Mouse (Mus musculus) adrenal gland (tissue): ENCODE measurements around the gene Ugt3a2.

ENCODE experiments used
- intact Hi-C: fragments of 180-260 bp; cut with DNase I; formaldehyde crosslinking; loops from one replicate; pipeline ENCODE4 v1.15.1; 2025
- long read RNA-seq, 2 experiments: library from polyadenylated mRNA; unstranded; transcript quantifications; one replicate each; pipeline ENCODE4 v2.0.0; 2020; ENCODE audit warnings: borderline replicate concordance in 1 of 2; ENCODE audit not compliant: insufficient replicate concordance in 1 of 2

Gene Ugt3a2
- long read RNA-seq, experiment 1, partial matches to known transcripts, result 1 of 1 reads
- long read RNA-seq, experiment 1, other reads (novel, unspliced or antisense), result 0 of 1 reads
- long read RNA-seq, experiment 2, result 0 reads

GRCm38 (mm10) chr15:9335341-9335740 is at the start of gene Ugt3a2:
Gene Ugt3a2, plus strand, starts transcription at chr15:9335550.
- intact Hi-C loops, result no loop called here

- intact Hi-C loops, result no loop called here
Observed at GRCm38 (mm10) chr15:9289660-9290059, 45.7 kb upstream of the Ugt3a2 start.

GRCm38 (mm10) chr15:9305978-9306692 is 29.2 kb upstream of the Ugt3a2 start:
- intact Hi-C loops, result no loop called here

GRCm38 (mm10) chr15:9334596-9334995 is 754 bp upstream of the Ugt3a2 start:
- intact Hi-C loops, result no loop called here

GRCm38 (mm10) chr15:9336616-9337015 is 1.3 kb downstream of the Ugt3a2 start:
- intact Hi-C loops, result no loop called here

GRCm38 (mm10) chr15:9337021-9337420 is 1.7 kb downstream of the Ugt3a2 start:
- intact Hi-C loops, result no loop called here

- intact Hi-C loops, result no loop called here
Observed at GRCm38 (mm10) chr15:9348739-9349138, 13.4 kb downstream of the Ugt3a2 start.

GRCm38 (mm10) chr15:9362801-9363200 is 27.5 kb downstream of the Ugt3a2 start:
- intact Hi-C loops, result no loop called here

- intact Hi-C loops, result no loop called here
Observed at GRCm38 (mm10) chr15:9368774-9369173, 33.4 kb downstream of the Ugt3a2 start.

- intact Hi-C loops, result no loop called here
Observed at GRCm38 (mm10) chr15:9376281-9376680, 40.9 kb downstream of the Ugt3a2 start.

- intact Hi-C loops, result no loop called here
Observed at GRCm38 (mm10) chr15:9409475-9409874, 74.1 kb downstream of the Ugt3a2 start.
